23 mouse cellular contexts compared by ENCODE assay signal in the genomic region with DNA sequence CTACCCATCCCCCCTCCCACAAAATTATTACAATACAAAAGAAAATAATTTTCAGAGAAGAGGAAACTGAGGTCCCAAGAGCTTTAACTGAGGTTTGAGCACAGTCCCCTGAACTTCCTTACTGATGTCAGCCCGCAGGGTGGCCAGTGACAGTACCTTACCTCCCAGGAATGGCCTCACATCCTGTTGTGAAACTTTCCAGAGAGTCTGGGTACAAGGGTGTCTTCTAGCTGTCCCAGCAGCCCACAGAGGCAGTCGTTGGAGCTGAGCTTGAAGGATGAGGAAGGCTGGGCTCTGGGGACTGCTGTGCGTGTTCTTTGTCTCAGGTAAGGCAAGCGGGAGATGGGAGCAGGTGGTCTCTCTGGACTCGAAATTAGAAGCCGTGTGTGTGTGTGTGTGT. TPM values are rescaled to one million over a fixed set of nuclear protein-coding genes. Genes with fewer than 3 reads are reported as not detected.
A peak's percentile ranks its signal among the peaks of the same experiment; 100 is the strongest.
DNase-seq lines count a peak whose midpoint lies in the region; ATAC-seq and TF ChIP-seq lines count a peak whose summit lies in the region.
"Had no signal": no experiment of that assay in that cellular context is flagged by ENCODE, and none has a peak within 500 bp of the region (broad histone marks: within the 10 kb centered on the region; RNA-seq: fewer than 3 reads in every experiment).

A gene (plus strand): TSS at position 251 of the 400 bp plus-strand sequence.

- H3K36me3 ChIP-seq in liver, embryonic 16.5 days (ENCODE audit: control insufficient read depth, insufficient read depth): no peaks in the 10 kb centered on the region
- H3K36me3 ChIP-seq in kidney, adult 2 months (ENCODE audit: control insufficient read depth, insufficient read depth, low read length): no peaks in the 10 kb centered on the region
- no peaks in the 10 kb centered on the region for H3K36me3 ChIP-seq in kidney, embryonic 14.5 days (ENCODE audit: control insufficient read depth, insufficient read depth, low read length)
- H3K36me3 ChIP-seq: hindbrain, embryonic 15.5 days; stomach, embryonic 15.5 days had no signal

- no peaks in the 10 kb centered on the region for H3K27me3 ChIP-seq in liver, embryonic 16.5 days (ENCODE audit: control insufficient read depth, insufficient read depth, low read depth, low read length)
- no peaks in the 10 kb centered on the region for H3K27me3 ChIP-seq in kidney, adult 2 months (replicated peaks; ENCODE audit: control insufficient read depth, insufficient read depth, low read length)
- no peaks in the 10 kb centered on the region for H3K27me3 ChIP-seq in kidney, embryonic 14.5 days (ENCODE audit: control insufficient read depth, insufficient read depth, low read length)
- H3K27me3 ChIP-seq: hindbrain, embryonic 15.5 days; stomach, embryonic 15.5 days had no signal

- H3K9me3 ChIP-seq in liver, embryonic 16.5 days (replicated peaks; ENCODE audit: control insufficient read depth, low read length): no peaks in the 10 kb centered on the region
- no peaks in the 10 kb centered on the region for H3K9me3 ChIP-seq in kidney, embryonic 14.5 days (ENCODE audit: control insufficient read depth, low read length)
- H3K9me3 ChIP-seq: hindbrain, embryonic 15.5 days; stomach, embryonic 15.5 days had no signal

- no peaks in the 10 kb centered on the region for H3K4me1 ChIP-seq in liver, embryonic 16.5 days (ENCODE audit: control insufficient read depth, low read depth, low read length)
- no peaks in the 10 kb centered on the region for H3K4me1 ChIP-seq in kidney, adult 2 months (ENCODE audit: control insufficient read depth, insufficient read depth, low read length)
- no peaks in the 10 kb centered on the region for H3K4me1 ChIP-seq in kidney, embryonic 14.5 days (ENCODE audit: control insufficient read depth, insufficient read depth, low read length)
- H3K4me1 ChIP-seq: hindbrain, embryonic 15.5 days; stomach, embryonic 15.5 days had no signal

- no peak for TF ChIP-seq CTCF in kidney, adult 2 months (conservative IDR thresholded peaks at IDR 0.05; ENCODE audit: insufficient read depth, insufficient read length, low read depth, low read length)

- peak; percentile 21; the same call in 1 of the 2 replicates for ATAC-seq in liver, embryonic 16.5 days (ENCODE audit: low read depth)
- ATAC-seq in megakaryocyte progenitor cell, adult 5-6 weeks (replicated peaks; ENCODE audit: poor library complexity): peak; percentile 94
- no peak for ATAC-seq in kidney, embryonic 14.5 days (ENCODE audit: low FRiP score, low TSS enrichment)
- ATAC-seq: forebrain, embryonic 16.5 days; intestine, postnatal 0 days had no signal

- TF ChIP-seq POLR2A in kidney, adult 2 months (IDR thresholded peaks at IDR 0.05; ENCODE audit: low read depth, low read length): no peak

- H3K9ac ChIP-seq in liver, embryonic 16.5 days (ENCODE audit: low read depth, low read length): no peak within 1 kb of the TSS
- no peak within 1 kb of the TSS for H3K9ac ChIP-seq in kidney, embryonic 14.5 days (ENCODE audit: low read depth, low read length)
- H3K9ac ChIP-seq: hindbrain, embryonic 15.5 days; stomach, embryonic 15.5 days had no signal

- H3K4me3 ChIP-seq in liver, embryonic 16.5 days (ENCODE audit: low read depth, low read length): no peak within 1 kb of the TSS
- H3K4me3 ChIP-seq in kidney, adult 2 months (ENCODE audit: insufficient read depth, low read depth, low read length): no peak within 1 kb of the TSS
- H3K4me3 ChIP-seq in kidney, embryonic 14.5 days (ENCODE audit: low read length): no peak within 1 kb of the TSS
- H3K4me3 ChIP-seq: heart, adult 2 months; hindbrain, embryonic 15.5 days; stomach, embryonic 15.5 days had no signal

- H3K4me2 ChIP-seq in liver, embryonic 16.5 days (ENCODE audit: low read depth, low read length): no peak within 1 kb of the TSS
- H3K4me2 ChIP-seq in kidney, embryonic 14.5 days (replicated peaks; ENCODE audit: low read depth, low read length): no peak within 1 kb of the TSS
- H3K4me2 ChIP-seq: hindbrain, embryonic 15.5 days; stomach, embryonic 15.5 days had no signal

- no peak within 1 kb of the TSS for H3K27ac ChIP-seq in liver, embryonic 16.5 days (ENCODE audit: low read length)
- no peak within 1 kb of the TSS for H3K27ac ChIP-seq in kidney, adult 2 months (ENCODE audit: insufficient read depth, low read depth, low read length)
- no peak within 1 kb of the TSS for H3K27ac ChIP-seq in kidney, embryonic 14.5 days (ENCODE audit: low read depth, low read length)
- H3K27ac ChIP-seq: heart, adult 2 months; hindbrain, embryonic 15.5 days; stomach, embryonic 15.5 days had no signal

- 33% methylated on average over 6 of the region's 6 CpGs for WGBS in liver, embryonic 16.5 days (ENCODE audit: insufficient replicate concordance)
- WGBS in kidney, adult 2 months: 71% methylated on average over 6 of the region's 6 CpGs
- WGBS in kidney, embryonic 14.5 days: 88% methylated on average over 6 of the region's 6 CpGs

- DNase-seq in spleen, postnatal 36 days (ENCODE audit: low spot score in 2 of 2): peak; percentile 32 to 44
- DNase-seq in spleen, adult 12 weeks (ENCODE audit: low spot score): no peak
- no peak for DNase-seq in kidney, adult 2 months
- no peak for DNase-seq in left cerebral cortex, adult 11 months (ENCODE audit: low spot score)
- DNase-seq: adrenal gland, postnatal 14 days; cerebellum, postnatal 14 days; heart, adult 2 months; heart, postnatal 10 days; kidney, postnatal 25 days; right cerebral cortex, postnatal 14 days; thymus, postnatal 4 days had no signal

RNA-seq across cellular contexts. Expression of the gene that starts here (rescaled TPM):
- polyA plus RNA-seq in liver, embryonic 16.5 days (2015; fragmentation: Nextera tagmentation; extraction: Ambion mirVana): 1.6 TPM in 2 replicates
- total RNA-seq in megakaryocyte progenitor cell, adult 5-6 weeks (2015): 4.8 and 5.9 TPM in 2 replicates
- total RNA-seq in megakaryocyte progenitor cell, adult 5-6 weeks (2017): 13.1 and 15.3 TPM in 2 replicates
- polyA plus RNA-seq in kidney, adult 2 months (2012; rRNA removed): 0.03 TPM in 2 replicates
- polyA plus RNA-seq in kidney, embryonic 14.5 days (2014; fragmentation: Nextera tagmentation; extraction: Ambion mirVana): not detected in 2 replicates
- total RNA-seq: gastrocnemius, adult 18-20 months; layer of hippocampus, postnatal 10 days; left cerebral cortex, postnatal 14 days; liver, adult 2 months; MEL had no signal
- polyA plus RNA-seq: forebrain, embryonic 16.5 days; hindbrain, embryonic 15.5 days; liver, adult 2 months had no signal

Comparison
In these comparisons a context has a peak if more than half of its experiments do, and no peak if none do; other contexts are left out.
1. DNase-seq: peak in spleen, postnatal 36 days (2 of 2); none in spleen, adult 12 weeks (single experiment), kidney, adult 2 months (single experiment) and left cerebral cortex, adult 11 months (single experiment).